Mouse (Mus musculus) E14TG2a.4 (cell line): ENCODE results near the gene Pcbp2.

ENCODE experiments used
- CTCF ChIP-seq: conservative IDR thresholded peaks from 2 replicates; pipeline ENCODE4 v1.5.1; 2014; ENCODE audit warnings: low read length
- NANOG ChIP-seq: IDR thresholded peaks from 2 replicates; pipeline ENCODE4 v1.6.1; 2014; ENCODE audit warnings: borderline replicate concordance, low read length, mixed read lengths
- POU5F1 ChIP-seq: IDR thresholded peaks from 2 replicates; pipeline ENCODE4 v1.6.1; 2014; ENCODE audit warnings: low read length, borderline replicate concordance

DNA sequence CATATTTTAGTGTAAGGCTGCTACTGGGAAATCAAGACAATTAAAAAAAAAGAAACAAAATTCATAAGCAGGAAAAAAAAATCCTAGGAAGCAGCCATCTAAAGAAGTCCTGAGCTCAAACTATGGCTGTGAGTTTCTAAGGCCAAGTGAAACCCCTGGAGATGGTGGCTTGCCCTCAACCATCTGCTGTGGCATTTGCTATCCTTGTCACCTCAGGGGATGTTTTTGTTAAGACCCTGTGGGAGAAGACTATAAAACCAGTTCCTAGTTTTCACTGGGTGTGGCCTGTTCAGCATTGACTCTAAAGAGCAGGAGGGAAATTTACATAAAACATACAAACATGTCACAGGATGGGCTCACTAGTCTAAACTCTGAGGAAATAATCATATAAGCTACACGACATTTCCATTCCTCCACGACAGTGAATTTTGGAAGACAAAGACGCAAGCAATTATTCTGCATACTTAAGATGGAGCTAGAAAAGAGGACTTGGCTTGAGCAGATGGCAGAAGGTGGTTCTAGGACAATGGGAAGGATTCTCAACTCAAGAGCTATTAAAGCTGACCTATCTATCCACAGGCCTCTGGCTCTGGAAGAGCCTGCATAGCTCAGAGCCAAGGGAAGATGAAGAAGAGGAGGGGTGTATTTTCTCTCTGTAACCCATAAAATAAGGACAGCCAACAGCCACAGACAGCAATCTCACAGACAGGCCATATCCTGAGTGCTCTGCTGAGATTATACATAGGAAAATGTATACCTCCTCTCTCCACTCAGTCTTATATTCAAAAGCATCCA, 62.0 kb downstream of the Pcbp2 start:
- no peak for TF ChIP-seq CTCF
- TF ChIP-seq POU5F1, result no peak
- TF ChIP-seq NANOG, result no peak
